Mouse (Mus musculus): Measurements from ENCODE around the gene Kcnq5.
"Not testable (repeated sequence)": the region's sequence is repeated elsewhere in the genome, so short reads cannot be mapped to it uniquely, and the experiment has no call there.

Kcnq5 gene

GRCm38 (mm10) chr1:21488645-21489044, 473.1 kb downstream of the Kcnq5 start:
- no peak for DNase-seq (ENCODE audit: low read depth, low spot score)

DNA sequence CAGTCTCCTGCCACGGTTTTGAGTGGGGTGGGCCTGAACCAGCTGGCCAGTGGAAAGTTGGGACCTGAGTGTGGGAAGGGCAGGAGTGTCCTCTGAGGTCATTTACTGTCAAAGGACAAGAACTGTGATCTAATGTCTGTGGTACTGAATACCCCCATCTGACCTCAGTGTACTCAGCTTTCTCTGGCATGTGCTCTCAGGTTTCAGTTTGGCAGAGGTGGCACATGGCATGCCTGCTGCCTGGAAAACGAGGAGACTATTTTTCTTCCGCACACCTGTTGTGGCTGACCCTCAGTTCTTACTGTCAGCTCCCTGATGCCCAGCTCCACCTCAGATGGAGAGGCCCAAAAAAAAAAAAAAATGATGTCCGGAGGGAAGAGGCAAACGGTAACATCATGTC, 475.5 kb downstream of the Kcnq5 start:
- DNase-seq (ENCODE audit: low read depth, low spot score) = no peak

- DNase-seq (ENCODE audit: low read depth, low spot score) = no peak
Observed at GRCm38 (mm10) chr1:21469311-21469710, 492.4 kb downstream of the Kcnq5 start.

DNA sequence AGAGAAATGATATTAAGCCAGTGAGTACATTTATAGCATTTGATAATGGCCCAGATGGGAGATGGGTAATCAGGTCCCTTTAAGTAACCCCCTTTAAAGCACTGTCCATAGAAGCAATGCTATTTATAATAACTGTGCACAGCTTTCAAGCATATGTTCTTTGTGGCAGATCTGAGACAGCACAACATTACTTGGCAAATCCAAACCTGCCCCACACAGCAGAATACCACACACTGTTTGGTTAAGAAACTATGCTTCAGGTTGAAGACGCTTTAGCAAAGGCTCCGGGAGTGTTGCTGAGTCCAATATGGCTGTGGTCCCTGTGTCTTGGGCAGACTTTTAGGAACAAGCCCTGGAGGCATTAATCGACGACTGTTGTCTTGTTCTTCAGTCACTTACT, 495.3 kb downstream of the Kcnq5 start:
- DNase-seq (ENCODE audit: low read depth, low spot score) = peak; percentile 65

- DNase-seq (ENCODE audit: low read depth, low spot score) = peak; percentile 72
Observed at GRCm38 (mm10) chr1:21460941-21461689, 500.6 kb downstream of the Kcnq5 start.

DNA sequence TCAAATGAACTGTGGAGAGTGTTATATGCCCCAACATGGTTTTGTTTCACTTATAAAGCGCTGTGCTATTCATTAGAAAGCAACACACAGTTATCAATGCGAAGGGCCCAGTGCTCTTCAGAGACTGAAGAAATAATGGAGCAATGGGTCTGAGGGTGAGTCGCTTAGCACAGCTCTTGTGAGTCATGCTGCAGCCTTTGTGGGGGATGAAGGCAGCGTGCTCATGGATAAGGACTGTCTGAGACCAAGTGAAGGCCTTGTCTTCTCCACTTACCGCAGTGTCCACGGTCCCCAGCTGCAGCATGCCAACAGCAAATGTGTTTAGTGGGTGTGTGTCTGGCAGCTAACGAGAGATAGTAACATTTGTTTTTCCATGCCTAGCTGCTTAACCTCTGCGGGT, 503.2 kb downstream of the Kcnq5 start:
- peak; percentile 63 for DNase-seq (ENCODE audit: low read depth, low spot score)

DNA sequence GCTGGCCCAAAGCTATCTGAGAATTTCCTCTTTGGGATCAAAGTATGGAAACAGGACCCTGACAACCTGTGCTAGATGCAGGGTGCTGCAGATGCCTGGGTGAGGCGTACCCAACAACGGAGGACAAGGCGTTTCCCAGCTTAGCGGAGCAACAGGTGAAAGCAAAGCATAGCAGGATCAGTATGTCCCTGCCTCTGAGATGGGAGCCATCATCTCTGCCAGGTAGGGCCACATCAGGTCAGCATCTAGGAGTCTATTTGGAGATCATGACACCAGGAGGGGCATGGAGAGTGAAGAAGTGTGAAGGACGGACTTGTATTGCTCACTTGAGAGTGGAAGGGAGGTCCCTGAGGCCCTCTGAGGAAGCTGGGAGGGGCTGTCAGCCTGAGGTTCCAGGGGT, 505.8 kb downstream of the Kcnq5 start:
- DNase-seq (ENCODE audit: low read depth, low spot score) = no peak

- peak; percentile 20 for DNase-seq (ENCODE audit: low read depth, low spot score)
Observed at GRCm38 (mm10) chr1:21448227-21448626, 513.5 kb downstream of the Kcnq5 start.

GRCm38 (mm10) chr1:21436753-21437152, 525.0 kb downstream of the Kcnq5 start:
- DNase-seq (ENCODE audit: low read depth, low spot score) = no peak

DNA sequence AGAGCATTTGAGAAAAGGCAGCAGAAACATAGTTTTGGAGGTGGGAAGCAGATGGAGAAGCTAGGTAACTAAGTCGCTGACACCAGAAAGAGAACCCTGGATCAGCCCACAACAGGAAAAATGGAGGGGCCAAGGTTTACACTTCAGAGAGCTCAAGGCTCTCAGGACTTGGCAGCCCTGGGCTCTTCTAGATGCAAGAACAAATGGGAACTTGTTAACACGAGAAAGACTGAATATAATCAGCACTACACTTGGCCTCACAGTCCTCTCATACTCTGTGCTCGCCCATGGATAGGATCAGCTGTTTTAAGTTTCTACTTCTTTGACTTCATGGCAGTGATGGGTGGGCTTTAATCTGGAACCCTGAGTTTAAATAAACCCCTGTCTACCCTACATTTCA, 526.9 kb downstream of the Kcnq5 start:
- peak; percentile 24 for DNase-seq (ENCODE audit: low read depth, low spot score)

DNA sequence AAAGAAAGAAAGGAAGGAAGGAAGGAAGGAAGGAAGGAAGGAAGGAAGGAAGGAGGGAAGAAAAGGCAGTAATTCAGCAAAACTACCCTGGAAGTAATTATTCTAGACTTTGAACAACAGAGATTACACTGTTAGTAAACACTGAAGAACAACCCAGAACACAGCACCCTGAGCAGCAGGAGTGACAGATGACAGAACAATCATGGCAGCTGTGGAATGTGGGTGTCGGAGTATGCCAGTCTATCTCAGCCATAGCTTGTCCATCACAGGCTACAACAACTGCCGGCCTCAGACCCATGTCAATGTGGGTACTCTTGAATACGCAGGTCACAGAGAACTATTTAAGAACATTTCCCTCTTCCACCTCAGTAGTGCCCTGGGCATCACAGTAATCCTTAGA, 530.1 kb downstream of the Kcnq5 start:
- DNase-seq (ENCODE audit: low read depth, low spot score) = no peak

- no peak for DNase-seq (ENCODE audit: low read depth, low spot score)
Observed at GRCm38 (mm10) chr1:21428079-21428478, 533.7 kb downstream of the Kcnq5 start.

- DNase-seq (ENCODE audit: low read depth, low spot score) = no peak
Observed at GRCm38 (mm10) chr1:21425654-21426053, 536.1 kb downstream of the Kcnq5 start.

DNA sequence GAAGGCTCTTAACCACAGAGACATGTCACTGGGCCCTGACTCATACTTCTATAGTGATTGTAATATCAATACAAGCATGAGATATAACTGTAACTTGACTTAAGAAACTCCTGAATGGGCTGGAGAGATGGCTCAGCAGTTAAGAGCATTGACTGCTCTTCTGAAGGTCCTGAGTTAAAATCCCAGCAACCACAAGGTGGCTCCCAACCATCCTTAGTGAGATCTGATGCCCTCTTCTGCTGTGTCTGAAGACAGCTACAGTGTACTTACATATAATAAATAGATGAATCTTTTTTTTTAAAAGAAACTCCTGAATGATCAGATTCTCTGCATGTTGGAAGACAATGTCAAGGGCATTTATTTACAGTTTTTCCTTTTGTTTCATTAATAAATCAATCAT, 542.4 kb downstream of the Kcnq5 start:
- peak; percentile 74 for DNase-seq (ENCODE audit: low read depth, low spot score)

GRCm38 (mm10) chr1:21412197-21412555, 549.6 kb downstream of the Kcnq5 start:
- DNase-seq (ENCODE audit: low read depth, low spot score) = peak; percentile 7

DNA sequence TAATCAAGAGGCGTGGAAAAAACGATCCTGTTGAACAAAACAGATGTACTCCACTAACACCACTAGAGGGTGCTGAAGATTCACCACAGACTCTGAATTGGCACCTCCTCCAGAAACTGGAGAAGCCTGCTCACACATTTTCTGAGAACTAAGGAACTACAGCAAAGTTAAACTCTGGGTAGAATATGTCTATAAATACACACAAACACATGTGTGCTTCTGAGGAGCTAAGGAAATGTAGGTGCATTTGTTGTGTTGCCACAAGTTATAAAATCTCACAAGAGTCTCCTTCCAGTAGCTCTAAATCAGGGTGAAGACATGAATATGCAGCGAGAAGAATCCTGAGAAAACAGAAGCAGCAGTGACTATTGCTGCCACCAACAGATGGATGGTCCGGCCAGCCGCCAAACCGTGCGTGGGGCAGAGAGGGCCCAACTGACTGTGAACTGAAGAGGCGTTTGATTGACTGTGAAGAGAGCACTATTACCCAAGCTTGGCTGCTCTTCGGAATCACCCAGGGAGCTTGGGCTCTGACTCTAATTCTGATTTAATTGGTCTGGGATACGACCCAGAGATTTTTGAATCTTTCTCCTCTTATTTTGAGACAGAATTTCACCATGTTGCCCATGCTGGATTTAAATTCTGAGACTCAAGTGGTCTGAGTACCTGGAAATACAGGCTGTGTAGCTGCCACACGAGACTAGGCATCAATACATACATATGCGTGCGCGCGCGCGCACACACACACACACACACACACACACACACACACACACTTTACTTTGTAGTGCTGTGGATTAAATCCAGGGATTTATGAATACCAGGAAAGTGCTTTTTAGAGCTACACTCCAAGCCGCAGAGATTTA, 550.2 kb downstream of the Kcnq5 start:
- peak; percentile 92 for DNase-seq (ENCODE audit: low read depth, low spot score)

GRCm38 (mm10) chr1:21407266-21407665, 554.5 kb downstream of the Kcnq5 start:
- no peak for DNase-seq (ENCODE audit: low read depth, low spot score)

- DNase-seq (ENCODE audit: low read depth, low spot score) = no peak
Observed at GRCm38 (mm10) chr1:21402804-21403203, 558.9 kb downstream of the Kcnq5 start.

GRCm38 (mm10) chr1:21391138-21391671, 570.5 kb downstream of the Kcnq5 start:
- DNase-seq (ENCODE audit: low read depth, low spot score) = no peak

- DNase-seq (ENCODE audit: low read depth, low spot score) = no peak
Observed at GRCm38 (mm10) chr1:21383256-21383655, 578.5 kb downstream of the Kcnq5 start, which contains the start of gene Khdc1b. TSS of gene Khdc1b (plus strand) at chr1:21383556.

- not testable (repeated sequence) for DNase-seq (ENCODE audit: low read depth, low spot score)
Observed at GRCm38 (mm10) chr1:21368031-21368430, 593.7 kb downstream of the Kcnq5 start, which contains the start of gene Khdc1c. TSS of gene Khdc1c (plus strand) at chr1:21368331.

DNA sequence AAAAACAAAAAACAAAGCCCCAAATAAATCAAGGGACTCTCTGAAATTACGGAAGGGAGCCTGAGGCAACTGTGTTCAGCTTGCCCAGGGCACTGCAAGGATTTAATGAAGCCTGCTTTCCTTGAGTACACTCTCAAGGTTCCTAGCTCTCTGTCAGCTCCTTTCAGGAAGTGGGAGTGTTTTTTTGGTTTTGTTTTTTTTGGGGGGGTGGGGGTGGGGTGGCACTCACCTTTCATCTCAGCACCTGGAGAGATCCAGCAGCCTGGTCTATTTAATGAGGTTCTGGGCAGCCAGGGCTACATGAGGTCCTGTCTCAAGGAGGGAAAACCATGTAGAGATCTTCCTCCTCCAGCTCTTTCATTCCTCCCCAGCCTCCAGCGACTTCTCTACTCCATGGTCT, 612.4 kb downstream of the Kcnq5 start, which contains the start of gene Khdc1a:
Gene Khdc1a, plus strand, starts transcription at position 301 of the 400 bp plus-strand sequence.
- DNase-seq (ENCODE audit: low read depth, low spot score) = no peak
